Mouse (Mus musculus) ES-E14 (cell line): Measurements from ENCODE around the gene Dscam. TPM values are rescaled to one million over a fixed set of nuclear protein-coding genes. Genes with fewer than 3 reads are reported as not detected.

Source experiments
- DNase-seq: peaks from one replicate; pipeline ENCODE4 v3.0.0-alpha.2; 2013; ENCODE audit warnings: low read depth, low spot score
- H3K27ac ChIP-seq: 2 replicates; pipeline ENCODE4 v1.5.1; 2012; ENCODE audit warnings: low read depth, mild to moderate bottlenecking, low read length, moderate library complexity, mixed read lengths; ENCODE audit not compliant: poor library complexity, insufficient read depth, severe bottlenecking
- H3K36me3 ChIP-seq: 2 replicates; pipeline ENCODE4 v1.6.1; 2012; ENCODE audit warnings: mild to moderate bottlenecking, low read length, moderate library complexity, mixed read lengths; ENCODE audit not compliant: control insufficient read depth, poor library complexity, insufficient read depth, severe bottlenecking
- H3K4me1 ChIP-seq, 2 experiments: fragments of 150-350 bp in 1 of 2; sonication (generic) in 1 of 2; 2 replicates each; pipeline ENCODE4 v1.6.1; 2012; ENCODE audit warnings: low read length in 2 of 2, mild to moderate bottlenecking in 1 of 2, mixed read lengths in 1 of 2; ENCODE audit not compliant: control insufficient read depth in 2 of 2, insufficient read depth in 2 of 2, poor library complexity in 1 of 2
- H3K4me3 ChIP-seq, 2 experiments: fragments of 150-350 bp in 1 of 2; sonication (generic) in 1 of 2; 2 replicates each; pipeline ENCODE4 v1.5.1; 2012; ENCODE audit warnings: low read length in 2 of 2, low read depth in 1 of 2, mild to moderate bottlenecking in 1 of 2, mixed read lengths in 1 of 2; ENCODE audit not compliant: insufficient read depth in 1 of 2, poor library complexity in 1 of 2, severe bottlenecking in 1 of 2
- H3K9ac ChIP-seq: 2 replicates; pipeline ENCODE4 v1.6.1; 2012; ENCODE audit warnings: low read depth, mild to moderate bottlenecking, low read length, mixed read lengths; ENCODE audit not compliant: poor library complexity, insufficient read depth, severe bottlenecking
- H3K9me3 ChIP-seq: fragments of 150-350 bp; sonication (generic); 2 replicates; pipeline ENCODE4 v1.6.1; 2012; ENCODE audit warnings: low read depth, mild to moderate bottlenecking, low read length; ENCODE audit not compliant: control insufficient read depth, insufficient read depth
- CHD2 ChIP-seq: IDR thresholded peaks from 2 replicates; pipeline ENCODE4 v1.6.1; 2014; ENCODE audit warnings: mild to moderate bottlenecking, low read depth, low read length, inconsistent platforms
- HCFC1 ChIP-seq: IDR thresholded peaks from 2 replicates; pipeline ENCODE4 v1.6.1; 2012; ENCODE audit warnings: low read length, inconsistent platforms, borderline replicate concordance; ENCODE audit not compliant: insufficient read depth
- MAFK ChIP-seq: IDR thresholded peaks from 2 replicates; pipeline ENCODE4 v1.6.1; 2014; ENCODE audit warnings: mild to moderate bottlenecking, low read depth, low read length, inconsistent platforms; ENCODE audit not compliant: insufficient read depth
- ZC3H11A ChIP-seq: IDR thresholded peaks from 2 replicates; pipeline ENCODE4 v1.6.1; 2012; ENCODE audit warnings: low read depth, mild to moderate bottlenecking, inconsistent platforms, low read length, borderline replicate concordance
- ZNF384 ChIP-seq: IDR thresholded peaks from 2 replicates; pipeline ENCODE4 v1.6.1; 2012; ENCODE audit warnings: low read depth, low read length, inconsistent platforms
- in situ Hi-C, 2 experiments: fragments of 600-800 bp; cut with MboI; formaldehyde crosslinking; loops; one replicate each; pipeline ENCODE4 v1.15.1; 2025; ENCODE audit warnings: low sequenced_read_pairs in 2 of 2, inconsistent platforms in 1 of 2; ENCODE audit not compliant: unreplicated experiment in 2 of 2
- total RNA-seq: library from RNA; depleted of rRNA; stranded (reverse); fragments of 300-350 nt; gene quantifications from 2 replicates; pipeline ENCODE4 v1.2.3, GENCODE M21; 2012

Gene Dscam
- total RNA-seq, 1 experiment: 0.04 TPM

DNA sequence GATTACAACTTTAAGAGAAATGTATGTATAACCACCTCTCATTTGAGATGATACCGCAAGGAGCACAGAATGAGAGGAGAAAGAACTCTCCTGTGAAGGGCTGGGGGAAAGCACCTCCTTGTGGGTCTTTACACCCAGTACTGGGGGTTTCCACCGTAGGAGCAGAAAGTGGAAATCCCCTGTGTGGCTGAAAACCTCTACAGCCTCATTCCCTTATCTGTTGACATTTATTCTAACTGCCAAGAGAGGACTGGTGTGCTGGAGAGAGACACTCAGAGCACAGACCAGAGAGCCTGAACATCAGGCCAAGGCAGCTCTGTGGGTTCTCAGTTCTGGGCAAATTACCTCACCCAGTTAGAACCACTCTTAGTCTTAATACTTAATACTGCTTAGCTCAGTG, 33.5 kb upstream of the Dscam start:
- in situ Hi-C loops: no loop called here
- H3K4me1 ChIP-seq: no peaks in the 10 kb centered on the region
- no peak for DNase-seq
- H3K9me3 ChIP-seq: no peaks in the 10 kb centered on the region
- no peak overlapping the region for H3K4me3 ChIP-seq
- H3K9ac ChIP-seq: no peak overlapping the region
- no peak overlapping the region for H3K27ac ChIP-seq
- TF ChIP-seq ZC3H11A: no peak
- TF ChIP-seq HCFC1: no peak
- no peak for TF ChIP-seq ZNF384
- TF ChIP-seq MAFK: no peak
- TF ChIP-seq CHD2: no peak
- H3K36me3 ChIP-seq: no peaks in the 10 kb centered on the region

GRCm38 (mm10) chr16:97203554-97203953, 33.0 kb upstream of the Dscam start:
- H3K9ac ChIP-seq: no peak overlapping the region
- no peak overlapping the region for H3K27ac ChIP-seq
- in situ Hi-C loops: no loop called here
- no peak for DNase-seq
- no peak overlapping the region for H3K4me3 ChIP-seq
- H3K4me1 ChIP-seq: no peaks in the 10 kb centered on the region
- TF ChIP-seq ZC3H11A: no peak
- TF ChIP-seq CHD2: no peak
- no peak for TF ChIP-seq MAFK
- TF ChIP-seq HCFC1: no peak
- no peak for TF ChIP-seq ZNF384
- no peaks in the 10 kb centered on the region for H3K36me3 ChIP-seq
- no peaks in the 10 kb centered on the region for H3K9me3 ChIP-seq

DNA sequence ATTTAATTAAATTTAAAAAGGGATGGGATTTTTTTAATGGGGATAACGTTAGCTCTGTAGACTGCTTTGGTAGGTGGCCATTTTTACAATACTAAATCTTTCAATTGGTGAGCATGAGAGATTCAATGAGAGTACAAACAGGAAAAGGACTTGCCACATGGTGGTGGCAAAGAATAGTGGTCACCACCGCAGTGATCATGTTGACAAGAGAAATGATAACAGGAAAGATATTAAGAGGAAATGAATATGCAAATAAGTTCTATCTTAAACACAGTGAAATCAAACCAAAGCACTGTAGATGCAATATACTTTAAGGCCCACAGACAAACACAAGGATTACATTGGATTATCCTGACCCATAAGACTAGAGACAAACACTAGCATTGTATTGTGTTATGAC, 24.1 kb upstream of the Dscam start:
- Histone ChIP-seq H3K9ac (no peak overlapping the region), H3K4me1 (no peaks in the 10 kb centered on the region), H3K4me3 (no peak overlapping the region), H3K9me3 (no peaks in the 10 kb centered on the region), H3K27ac (no peak overlapping the region), H3K36me3 (no peaks in the 10 kb centered on the region)
- DNase-seq: no peak
- in situ Hi-C loops: no loop called here
- TF ChIP-seq HCFC1 (no peak), ZNF384 (no peak), MAFK (no peak), ZC3H11A (no peak), CHD2 (no peak)

GRCm38 (mm10) chr16:97194179-97194578, 23.6 kb upstream of the Dscam start:
- Histone ChIP-seq H3K9me3 (no peaks in the 10 kb centered on the region), H3K4me3 (no peak overlapping the region), H3K9ac (no peak overlapping the region), H3K27ac (no peak overlapping the region), H3K36me3 (no peaks in the 10 kb centered on the region), H3K4me1 (no peaks in the 10 kb centered on the region)
- in situ Hi-C loops: no loop called here
- no peak for TF ChIP-seq CHD2
- no peak for DNase-seq

DNA sequence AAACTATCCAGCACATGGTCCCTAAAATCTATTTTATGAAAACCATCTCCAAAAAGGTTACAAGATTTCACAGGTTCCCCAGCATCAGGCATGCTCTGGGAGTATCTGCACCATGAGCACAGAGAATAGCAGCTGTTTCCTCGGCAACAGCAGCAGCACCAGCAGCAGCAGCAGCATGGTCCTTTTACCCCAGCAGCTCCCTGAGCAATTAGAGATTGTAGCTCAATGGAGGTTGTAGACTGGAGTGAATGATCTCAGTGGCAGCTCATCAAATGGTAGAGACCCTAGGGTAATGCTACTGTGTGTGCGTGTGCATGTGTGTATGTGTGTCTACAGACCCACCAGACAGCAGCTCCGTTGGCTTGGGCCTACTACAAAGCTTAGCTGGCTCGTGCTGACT, 21.7 kb upstream of the Dscam start:
- no peaks in the 10 kb centered on the region for H3K4me1 ChIP-seq
- no peaks in the 10 kb centered on the region for H3K9me3 ChIP-seq
- H3K9ac ChIP-seq: no peak overlapping the region
- in situ Hi-C loops: no loop called here
- no peak for DNase-seq
- TF ChIP-seq MAFK: no peak
- TF ChIP-seq ZC3H11A: no peak
- TF ChIP-seq ZNF384: no peak
- no peak for TF ChIP-seq HCFC1
- TF ChIP-seq CHD2: no peak
- no peak overlapping the region for H3K27ac ChIP-seq
- H3K36me3 ChIP-seq: no peaks in the 10 kb centered on the region
- H3K4me3 ChIP-seq: no peak overlapping the region
